Mouse (Mus musculus): ENCODE measurements around the gene Gpam. TPM values are rescaled to one million over a fixed set of nuclear protein-coding genes. Genes with fewer than 3 reads are reported as not detected.
"Not testable (repeated sequence)": the region's sequence is repeated elsewhere in the genome, so short reads cannot be mapped to it uniquely, and the experiment has no call there.

Gene Gpam
- polyA plus RNA-seq (2016; fragmentation: Nextera tagmentation; extraction: Ambion mirVana) = 19.6 and 21.0 TPM in 2 replicates

- Histone ChIP-seq H3K4me3 (no peak within 1 kb of the TSS), H3K27ac (no peak within 1 kb of the TSS), H3K36me3 (no peaks in the 10 kb centered on the region), H3K9me3 (no peaks in the 10 kb centered on the region), H3K4me2 (replicated peaks) (no peak within 1 kb of the TSS), H3K27me3 (replicated peaks) (no peaks in the 10 kb centered on the region), H3K9ac (no peak within 1 kb of the TSS), H3K4me1 (peaks cover 1% of the 10 kb centered on the region; the same call in 1 of the 2 replicates)
- WGBS = 64% methylated on average over 11 of the region's 11 CpGs
- no peak for ATAC-seq (ENCODE audit: low FRiP score, low read depth)
Observed at GRCm38 (mm10) chr19:55127072-55127718, at the start of gene Gpam. Gene Gpam, minus strand, starts transcription at chr19:55127238.

DNA sequence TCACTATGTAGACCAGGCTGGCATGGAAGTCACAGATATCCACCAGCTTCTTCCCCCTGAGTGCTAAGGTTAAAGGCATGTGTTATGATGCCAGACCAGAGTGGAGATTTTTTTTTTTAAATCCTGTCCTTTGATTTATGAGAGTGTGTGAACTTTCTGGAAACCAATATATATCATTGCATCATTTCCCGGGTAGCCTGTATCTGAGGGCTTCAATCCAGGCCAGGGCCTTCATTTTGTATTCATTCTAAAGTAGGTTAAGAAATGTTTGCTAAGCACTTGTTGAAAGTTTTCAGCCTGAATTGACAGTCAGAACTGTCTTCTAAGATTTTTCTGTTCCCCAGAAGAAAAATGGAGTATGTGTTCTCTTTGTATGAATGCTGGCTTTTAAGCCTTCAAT, 44.5 kb upstream of the Gpam start:
- no peak overlapping the region for H3K4me3 ChIP-seq
- H3K4me1 ChIP-seq = no peaks in the 10 kb centered on the region
- H3K9me3 ChIP-seq = 0 out of 2 replicates have a peak, but pooled peaks cover 10% of the 10 kb centered on the region
- no peak overlapping the region for H3K27ac ChIP-seq
- H3K27me3 ChIP-seq (replicated peaks) = no peaks in the 10 kb centered on the region
- H3K9ac ChIP-seq = no peak overlapping the region
- no peak for ATAC-seq (ENCODE audit: low FRiP score, low read depth)
- 78% methylated on average over 1 of the region's 1 CpGs for WGBS
- H3K36me3 ChIP-seq = no peaks in the 10 kb centered on the region
- no peak overlapping the region for H3K4me2 ChIP-seq (replicated peaks)

DNA sequence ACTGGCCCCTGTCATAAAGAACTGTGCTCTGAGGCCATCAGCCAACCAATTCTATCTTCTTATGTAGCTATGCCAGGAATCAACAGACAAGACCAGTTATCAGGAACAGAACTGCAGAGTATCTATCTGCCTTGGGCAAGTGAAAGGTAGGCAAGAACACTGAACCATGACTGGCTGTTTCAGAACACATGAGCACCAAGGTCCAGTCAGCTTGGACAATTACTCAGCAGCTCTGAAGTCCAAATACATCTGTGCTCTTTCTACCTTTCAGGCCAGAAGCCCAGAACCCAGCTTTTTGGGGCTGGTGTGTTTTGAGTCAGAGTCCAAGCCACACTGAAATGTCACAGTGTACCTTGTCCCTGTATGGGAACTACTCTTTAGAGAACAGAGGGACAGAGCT, 43.4 kb upstream of the Gpam start:
- ATAC-seq (ENCODE audit: low FRiP score, low read depth) = no peak
- no peak overlapping the region for H3K4me3 ChIP-seq
- no peaks in the 10 kb centered on the region for H3K4me1 ChIP-seq
- H3K4me2 ChIP-seq (replicated peaks) = no peak overlapping the region
- H3K27me3 ChIP-seq (replicated peaks) = no peaks in the 10 kb centered on the region
- no peaks in the 10 kb centered on the region for H3K36me3 ChIP-seq
- no peak overlapping the region for H3K9ac ChIP-seq
- H3K9me3 ChIP-seq = 0 out of 2 replicates have a peak, but pooled peaks cover 10% of the 10 kb centered on the region
- H3K27ac ChIP-seq = no peak overlapping the region

- H3K4me3 ChIP-seq; H3K4me2 ChIP-seq (replicated peaks); H3K36me3 ChIP-seq; H3K27ac ChIP-seq; H3K9ac ChIP-seq; H3K4me1 ChIP-seq; H3K27me3 ChIP-seq (replicated peaks); ATAC-seq (ENCODE audit: low FRiP score, low read depth): not testable (repeated sequence)
- WGBS = 93% methylated on average over 8 of the region's 8 CpGs
- H3K9me3 ChIP-seq = 0 out of 2 replicates have a peak, but pooled peaks cover 10% of the 10 kb centered on the region
Observed at GRCm38 (mm10) chr19:55169236-55169729, 42.2 kb upstream of the Gpam start.

- WGBS = 86% methylated on average over 6 of the region's 6 CpGs
- ATAC-seq (ENCODE audit: low FRiP score, low read depth) = no peak
Observed at GRCm38 (mm10) chr19:55168360-55168759, 41.3 kb upstream of the Gpam start.

GRCm38 (mm10) chr19:55167741-55168140, 40.7 kb upstream of the Gpam start:
- Histone ChIP-seq H3K9me3 (0 out of 2 replicates have a peak, but pooled peaks cover 10% of the 10 kb centered on the region), H3K36me3 (no peaks in the 10 kb centered on the region), H3K4me3 (no peak overlapping the region), H3K9ac (no peak overlapping the region), H3K4me2 (replicated peaks) (no peak overlapping the region), H3K27me3 (replicated peaks) (no peaks in the 10 kb centered on the region), H3K27ac (no peak overlapping the region), H3K4me1 (no peaks in the 10 kb centered on the region)
- no peak for ATAC-seq (ENCODE audit: low FRiP score, low read depth)
- 65% methylated on average over 2 of the region's 2 CpGs for WGBS

More at GRCm38 (mm10) chr19:55168360-55168759, 41.3 kb upstream of the Gpam start:
- no peak overlapping the region for H3K9ac ChIP-seq
- H3K9me3 ChIP-seq = 0 out of 2 replicates have a peak, but pooled peaks cover 10% of the 10 kb centered on the region
- no peak overlapping the region for H3K27ac ChIP-seq
- H3K36me3 ChIP-seq = no peaks in the 10 kb centered on the region
- no peak overlapping the region for H3K4me2 ChIP-seq (replicated peaks)
- no peaks in the 10 kb centered on the region for H3K27me3 ChIP-seq (replicated peaks)
- H3K4me3 ChIP-seq = no peak overlapping the region
- H3K4me1 ChIP-seq = no peaks in the 10 kb centered on the region

DNA sequence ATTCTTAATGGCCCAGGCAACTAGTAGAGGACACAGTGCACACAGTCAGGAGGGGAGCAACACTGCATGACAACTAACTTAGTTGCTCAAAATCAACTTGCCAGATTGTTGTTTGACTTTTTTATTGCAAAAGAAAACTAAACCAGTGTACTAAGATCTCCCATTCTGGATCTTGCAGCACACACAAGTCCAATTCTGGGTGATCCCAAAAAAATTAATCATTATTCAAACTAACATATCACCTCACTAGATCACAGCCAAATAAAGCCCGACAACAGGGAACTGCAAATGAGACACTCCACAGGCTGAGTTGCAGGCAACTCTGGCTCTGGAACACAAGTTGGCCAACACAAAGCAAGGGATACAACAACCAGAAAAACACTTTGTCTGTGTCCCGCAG, 39.7 kb upstream of the Gpam start:
- 93% methylated on average over 2 of the region's 2 CpGs for WGBS
- Histone ChIP-seq H3K9me3 (0 out of 2 replicates have a peak, but pooled peaks cover 10% of the 10 kb centered on the region), H3K36me3 (no peaks in the 10 kb centered on the region), H3K27me3 (replicated peaks) (no peaks in the 10 kb centered on the region), H3K9ac (no peak overlapping the region), H3K4me1 (no peaks in the 10 kb centered on the region), H3K4me3 (no peak overlapping the region), H3K27ac (no peak overlapping the region), H3K4me2 (replicated peaks) (no peak overlapping the region)
- ATAC-seq (ENCODE audit: low FRiP score, low read depth) = no peak

DNA sequence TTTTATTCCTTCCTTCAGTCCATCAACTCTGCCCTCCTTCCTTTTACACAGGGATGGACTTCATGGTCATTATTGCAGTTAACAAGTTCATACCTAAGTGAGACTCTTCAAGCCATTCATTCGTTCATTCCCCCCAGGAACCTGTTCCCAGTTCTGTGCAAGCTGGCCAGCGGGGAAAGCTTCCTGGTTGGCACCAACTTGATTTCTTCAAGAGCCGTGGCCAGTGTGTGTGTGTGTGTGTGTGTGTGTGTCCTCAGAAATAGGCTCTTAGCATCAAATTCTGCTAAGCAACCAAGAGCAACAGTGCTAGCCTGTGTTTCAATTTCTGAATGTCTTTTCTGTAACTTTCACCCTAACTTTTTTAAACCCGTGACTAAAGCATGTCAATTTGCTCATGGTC, 38.9 kb upstream of the Gpam start:
- H3K27ac ChIP-seq = no peak overlapping the region

GRCm38 (mm10) chr19:55165183-55165865, 38.3 kb upstream of the Gpam start:
- H3K27me3 ChIP-seq (replicated peaks) = no peaks in the 10 kb centered on the region
- no peak overlapping the region for H3K9ac ChIP-seq
- 0 out of 2 replicates have a peak, but pooled peaks cover 6% of the 10 kb centered on the region for H3K9me3 ChIP-seq
- H3K4me2 ChIP-seq (replicated peaks) = no peak overlapping the region
- ATAC-seq (ENCODE audit: low FRiP score, low read depth) = no peak
- no peaks in the 10 kb centered on the region for H3K4me1 ChIP-seq
- no peaks in the 10 kb centered on the region for H3K36me3 ChIP-seq
- 85% methylated on average over 1 of the region's 1 CpGs for WGBS
- no peak overlapping the region for H3K4me3 ChIP-seq
- H3K27ac ChIP-seq = no peak overlapping the region

More for the DNA sequence above, 38.9 kb upstream of the Gpam start:
- H3K4me1 ChIP-seq = no peaks in the 10 kb centered on the region
- WGBS = 83% methylated on average over 4 of the region's 4 CpGs
- no peaks in the 10 kb centered on the region for H3K27me3 ChIP-seq (replicated peaks)
- no peaks in the 10 kb centered on the region for H3K36me3 ChIP-seq
- no peak overlapping the region for H3K4me2 ChIP-seq (replicated peaks)
- ATAC-seq (ENCODE audit: low FRiP score, low read depth) = no peak
- H3K9ac ChIP-seq = no peak overlapping the region
- 0 out of 2 replicates have a peak, but pooled peaks cover 10% of the 10 kb centered on the region for H3K9me3 ChIP-seq
- H3K4me3 ChIP-seq = no peak overlapping the region

GRCm38 (mm10) chr19:55164162-55164561, 37.1 kb upstream of the Gpam start:
- Histone ChIP-seq H3K9me3 (no peaks in the 10 kb centered on the region), H3K4me1 (no peaks in the 10 kb centered on the region), H3K4me3 (no peak overlapping the region), H3K36me3 (no peaks in the 10 kb centered on the region), H3K9ac (no peak overlapping the region), H3K27me3 (replicated peaks) (no peaks in the 10 kb centered on the region), H3K27ac (no peak overlapping the region), H3K4me2 (replicated peaks) (no peak overlapping the region)
- ATAC-seq (ENCODE audit: low FRiP score, low read depth) = no peak
- whole genome bisulfite sequencing = 85% methylated on average over 1 of the region's 1 CpGs

- no peak overlapping the region for H3K9ac ChIP-seq
Observed at GRCm38 (mm10) chr19:55162271-55162670, 35.2 kb upstream of the Gpam start.

GRCm38 (mm10) chr19:55159826-55160225, 32.8 kb upstream of the Gpam start:
- WGBS = 84% methylated on average over 6 of the region's 6 CpGs
- H3K4me2 ChIP-seq (replicated peaks) = no peak overlapping the region
- no peaks in the 10 kb centered on the region for H3K4me1 ChIP-seq
- H3K9me3 ChIP-seq = no peaks in the 10 kb centered on the region
- no peak overlapping the region for H3K4me3 ChIP-seq
- no peak for ATAC-seq (ENCODE audit: low FRiP score, low read depth)
- no peak overlapping the region for H3K27ac ChIP-seq
- no peaks in the 10 kb centered on the region for H3K36me3 ChIP-seq
- no peak overlapping the region for H3K9ac ChIP-seq
- no peaks in the 10 kb centered on the region for H3K27me3 ChIP-seq (replicated peaks)

More at GRCm38 (mm10) chr19:55162271-55162670, 35.2 kb upstream of the Gpam start:
- Histone ChIP-seq H3K27me3 (replicated peaks) (no peaks in the 10 kb centered on the region), H3K4me2 (replicated peaks) (no peak overlapping the region), H3K36me3 (no peaks in the 10 kb centered on the region), H3K4me1 (no peaks in the 10 kb centered on the region), H3K4me3 (no peak overlapping the region), H3K27ac (no peak overlapping the region), H3K9me3 (no peaks in the 10 kb centered on the region)
- WGBS = 77% methylated on average over 4 of the region's 4 CpGs
- no peak for ATAC-seq (ENCODE audit: low FRiP score, low read depth)

Measured in neural tube, embryonic 12.5 days (tissue).